Mouse (Mus musculus) liver, adult (tissue): ENCODE measurements around the gene E2f2.

Source experiments
- GATA4 ChIP-seq: IDR thresholded peaks from 2 replicates; pipeline ENCODE4 v1.6.1; 2014; ENCODE audit warnings: mild to moderate bottlenecking, low read length; ENCODE audit not compliant: insufficient replicate concordance

E2f2 gene

DNA sequence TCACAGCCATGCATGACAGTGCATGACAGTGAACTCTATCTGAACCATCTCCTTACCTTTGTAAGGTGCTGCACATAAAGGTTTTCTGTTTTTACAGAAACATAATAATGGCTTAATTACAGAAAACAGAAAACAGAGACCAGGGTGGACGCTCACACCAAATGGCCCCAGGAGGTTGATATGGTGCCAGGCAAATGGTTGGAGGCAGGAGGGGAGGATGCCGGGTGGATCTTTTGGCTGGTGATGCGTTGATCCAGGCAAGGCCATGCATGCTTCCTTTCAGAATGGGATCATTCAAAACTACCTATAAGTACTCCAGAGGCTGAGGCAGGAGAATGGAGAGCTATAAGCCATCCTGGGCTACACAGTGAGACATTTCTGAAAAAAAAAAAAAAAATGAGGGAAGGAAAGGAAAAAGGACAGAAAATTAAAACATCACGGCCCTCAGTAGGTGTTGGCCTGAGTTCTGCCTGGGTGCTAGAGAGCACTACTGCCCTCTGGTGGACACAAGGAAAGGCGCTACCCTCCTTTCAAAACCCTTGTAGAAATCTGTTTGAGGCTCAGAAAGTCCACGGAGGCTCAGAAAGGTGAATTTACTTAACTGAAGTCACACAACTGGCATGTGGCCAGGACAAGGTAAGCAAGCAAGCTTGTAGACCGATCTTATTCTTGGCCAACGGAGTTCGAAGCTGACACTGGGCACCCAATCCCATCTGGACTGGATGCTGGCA is 27.5 kb downstream of the E2f2 start:
- no peak for TF ChIP-seq GATA4

DNA sequence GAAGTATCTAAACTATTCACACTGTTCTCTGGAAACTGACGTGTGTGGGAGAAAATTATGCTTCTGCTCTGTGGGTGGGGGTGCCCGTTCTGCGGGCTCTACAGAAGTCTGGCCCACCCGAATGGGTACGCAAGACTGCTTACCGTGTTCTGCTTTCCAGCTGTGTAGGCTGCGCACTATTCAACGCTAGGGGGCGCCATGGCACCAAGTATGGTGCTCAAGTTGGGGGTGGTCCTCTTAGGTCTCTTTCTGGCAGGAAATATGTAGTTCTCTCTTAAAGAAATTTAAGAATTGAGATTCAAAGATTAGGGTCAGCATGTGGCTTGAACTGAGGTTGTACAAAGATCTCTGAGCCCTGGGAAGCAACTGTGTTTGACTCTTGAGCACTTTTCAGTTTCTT is 30.3 kb downstream of the E2f2 start:
- no peak for TF ChIP-seq GATA4

GRCm38 (mm10) chr4:136204775-136205174 is 32.6 kb downstream of the E2f2 start:
- no peak for TF ChIP-seq GATA4

DNA sequence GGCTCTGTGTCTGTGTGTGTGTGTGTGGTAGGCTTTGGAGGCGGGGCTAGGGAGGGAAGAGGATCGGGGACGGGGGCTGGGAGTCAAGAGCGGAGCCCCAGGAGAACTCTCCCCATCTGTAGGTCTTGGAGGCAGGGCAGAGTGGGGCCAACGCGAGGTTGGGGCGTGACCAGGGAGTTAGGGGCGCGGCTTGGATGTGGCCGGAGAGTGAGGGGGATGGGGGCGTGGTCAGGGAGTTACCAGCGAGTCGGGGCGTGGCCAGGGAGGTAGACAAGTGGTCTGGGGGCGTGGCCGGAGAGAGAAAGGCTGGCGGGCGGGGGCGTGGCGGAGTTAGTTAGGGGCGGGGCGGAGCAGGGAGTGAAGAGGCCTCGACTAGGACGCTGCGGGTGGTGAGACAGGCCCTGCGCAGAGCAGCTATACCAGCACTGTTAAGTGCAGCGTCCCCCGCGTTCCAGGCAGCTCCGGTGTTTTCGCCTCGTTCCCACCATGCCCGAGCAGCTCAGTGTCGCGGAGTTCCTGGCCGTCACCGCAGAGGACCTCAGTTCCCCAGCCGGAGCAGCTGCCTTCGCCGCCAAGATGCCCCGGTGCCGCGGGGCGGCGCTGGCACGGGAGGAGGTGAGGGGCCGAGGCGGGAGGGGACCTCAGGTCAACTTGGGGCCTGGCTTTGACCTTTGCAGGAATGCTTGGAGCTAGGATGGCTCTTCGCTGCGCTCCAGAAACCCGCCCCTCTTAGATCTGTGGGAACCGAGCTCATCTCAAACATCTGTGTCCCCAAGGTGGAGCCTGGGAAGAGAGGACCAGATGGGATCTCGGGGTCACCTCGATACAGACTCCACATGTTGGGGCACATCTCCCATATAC is 34.1 kb downstream of the E2f2 start, which contains the start of gene Asap3:
TSS of gene Asap3 (plus strand) at position 333 of the 861 bp plus-strand sequence.
- TF ChIP-seq GATA4 = no peak

DNA sequence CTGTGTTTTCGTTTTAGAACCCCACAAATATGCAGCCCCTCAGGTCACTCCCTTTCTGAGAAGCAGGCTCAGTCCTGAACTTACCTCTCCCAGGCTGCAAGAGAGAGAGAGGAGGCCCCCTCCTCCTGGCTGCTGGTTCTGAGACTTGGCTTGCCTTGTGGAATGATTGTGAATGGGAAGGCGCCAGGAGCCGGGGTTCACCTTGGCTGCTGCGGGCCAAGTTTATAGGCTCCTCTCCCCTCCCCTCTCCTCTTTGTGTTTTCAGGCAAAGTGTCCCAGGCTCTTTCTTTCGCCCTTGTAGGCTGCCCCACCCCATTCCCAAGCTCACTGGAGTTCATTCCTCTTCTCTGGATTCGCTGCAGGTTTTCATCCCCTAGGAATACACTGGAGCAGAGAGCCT is 34.7 kb downstream of the E2f2 start:
- no peak for TF ChIP-seq GATA4

DNA sequence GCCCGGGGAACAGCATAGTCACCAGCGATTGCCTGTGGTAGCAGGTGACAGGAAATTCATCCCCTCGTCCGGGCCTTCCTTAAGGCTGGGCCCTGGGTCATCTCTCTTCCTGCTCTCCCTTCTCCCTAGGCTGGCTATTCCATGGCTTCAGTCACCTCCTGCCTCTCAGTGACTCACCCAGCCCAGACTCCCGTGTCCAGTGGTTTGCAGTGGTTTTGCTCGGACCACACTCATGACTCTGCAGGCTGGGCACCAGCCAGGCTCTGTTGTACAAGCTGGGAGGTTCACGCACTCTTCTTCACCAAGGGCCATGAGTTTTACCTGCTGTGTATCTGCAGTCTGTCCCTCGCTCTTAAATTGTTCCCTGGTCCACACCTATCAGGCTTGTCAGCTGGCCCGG is 38.7 kb downstream of the E2f2 start:
- TF ChIP-seq GATA4 = no peak

GRCm38 (mm10) chr4:136213629-136214028 is 41.4 kb downstream of the E2f2 start:
- TF ChIP-seq GATA4 = no peak

DNA sequence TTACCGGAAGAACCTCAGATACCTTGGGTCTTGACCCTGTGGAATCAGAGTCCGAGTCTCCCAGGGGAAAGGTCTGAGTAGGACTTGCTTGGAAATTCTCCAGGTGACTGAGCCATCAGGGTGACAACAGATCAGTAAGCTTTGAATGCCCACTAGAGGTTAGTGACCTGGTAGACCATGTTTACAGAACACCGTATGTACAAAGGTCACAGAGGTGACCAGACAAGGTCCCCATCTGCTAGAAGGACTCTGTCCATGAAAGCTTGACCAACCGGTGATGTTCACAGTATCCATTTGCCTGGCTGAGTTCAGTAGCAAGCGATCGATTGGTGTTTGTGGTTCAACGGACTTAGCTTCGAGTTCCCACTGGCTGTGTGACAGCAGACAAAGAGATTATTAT is 42.6 kb downstream of the E2f2 start:
- TF ChIP-seq GATA4 = no peak

- TF ChIP-seq GATA4 = no peak
Measured at GRCm38 (mm10) chr4:136215576-136215975, 43.4 kb downstream of the E2f2 start.

GRCm38 (mm10) chr4:136217063-136217462 is 44.9 kb downstream of the E2f2 start:
- no peak for TF ChIP-seq GATA4

GRCm38 (mm10) chr4:136218595-136219214 is 46.5 kb downstream of the E2f2 start:
- no peak for TF ChIP-seq GATA4

DNA sequence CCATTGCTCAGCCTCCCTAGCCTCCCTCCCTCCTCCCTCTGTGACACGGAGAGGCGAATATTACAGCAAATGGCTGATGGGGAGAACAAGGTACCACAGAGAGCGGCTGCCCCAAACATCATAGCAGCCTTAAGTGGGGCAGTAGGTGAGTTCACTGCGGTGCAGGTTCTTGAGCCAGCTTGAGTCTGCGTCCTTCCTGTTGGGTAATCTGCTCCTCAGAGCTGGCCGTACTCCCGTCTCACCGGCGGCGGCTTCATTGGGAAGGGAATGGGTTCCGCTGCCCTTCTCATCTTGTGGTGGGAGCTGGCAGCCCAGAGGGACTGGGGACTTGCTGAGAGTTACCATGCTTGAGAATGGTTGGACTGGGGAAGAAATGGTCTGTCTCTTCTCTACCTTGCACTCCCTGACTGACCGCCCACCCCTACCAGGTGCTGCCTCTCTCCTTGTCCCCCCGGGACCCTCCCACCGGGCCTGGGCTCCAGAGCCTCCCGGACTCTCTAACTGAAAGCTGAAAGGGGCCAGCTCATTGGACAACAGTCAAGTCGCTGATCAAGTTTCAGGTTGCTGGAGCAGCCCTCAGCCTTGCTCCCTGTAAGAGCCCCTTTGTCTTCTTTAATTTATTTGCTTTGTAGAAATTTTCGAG is 48.1 kb downstream of the E2f2 start:
- TF ChIP-seq GATA4 = no peak

- no peak for TF ChIP-seq GATA4
Measured at GRCm38 (mm10) chr4:136223549-136224239, 51.5 kb downstream of the E2f2 start.

DNA sequence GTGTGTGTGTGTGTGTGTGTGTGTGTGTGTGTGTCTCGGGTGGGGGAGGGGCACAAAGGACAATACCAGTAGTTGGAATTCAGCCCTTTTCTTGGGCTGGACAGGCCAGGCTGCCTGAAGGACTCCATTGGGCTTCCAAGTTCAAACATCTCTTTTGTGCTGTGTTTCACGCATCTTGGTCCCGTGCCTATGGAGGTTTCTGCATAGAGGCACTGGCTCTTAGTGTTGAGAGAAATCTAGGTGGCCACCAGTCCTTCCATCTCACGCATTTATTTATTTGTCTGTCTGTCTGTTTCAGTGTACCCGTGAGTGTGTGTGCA is 52.0 kb downstream of the E2f2 start:
- TF ChIP-seq GATA4 = no peak
